Mouse (Mus musculus): ENCODE measurements around the gene Accs. TPM values are rescaled to one million over a fixed set of nuclear protein-coding genes. Genes with fewer than 3 reads are reported as not detected.

Accs gene
- polyA plus RNA-seq (2012; rRNA removed), result 14.8 and 16.3 TPM in 2 replicates

DNA sequence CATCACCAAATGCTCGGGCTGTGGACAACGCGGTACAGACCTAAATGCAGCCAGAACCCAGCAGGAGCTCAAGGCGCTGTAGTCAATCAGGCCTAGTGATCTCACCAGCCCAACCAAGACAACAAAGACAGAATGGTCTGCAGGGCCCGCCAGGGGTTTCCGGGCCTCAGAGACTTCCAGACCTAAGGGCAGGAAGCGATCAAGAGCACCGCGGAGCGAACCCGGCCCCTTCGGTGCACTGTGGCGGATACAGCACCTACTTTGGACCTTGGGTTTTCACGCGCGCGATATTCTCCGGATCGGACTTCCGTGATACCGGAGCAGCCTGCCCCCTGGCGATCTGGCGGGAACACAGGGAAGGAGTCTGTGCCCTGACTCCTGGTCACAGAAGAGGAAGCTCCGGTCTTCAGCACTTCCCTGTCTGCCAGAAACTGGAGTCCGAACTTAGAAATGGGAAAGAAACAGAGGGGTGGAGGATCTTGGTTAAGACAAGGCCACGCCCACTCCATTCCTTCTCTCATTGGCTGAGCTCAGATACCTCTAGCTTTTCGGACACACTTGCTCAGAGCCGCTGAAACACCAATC is at the start of gene Accs:
Accs (minus strand) TSS at position 439 of the 585 bp plus-strand sequence.
- Histone ChIP-seq H3K27ac (ENCODE audit: insufficient read depth, low read depth, low read length) (peak within 1 kb of the TSS; percentile 72), H3K4me3 (ENCODE audit: insufficient read depth, low read depth, low read length) (peak within 1 kb of the TSS; percentile 69), H3K4me1 (ENCODE audit: control insufficient read depth, insufficient read depth, low read length) (peaks cover 8% of the 10 kb centered on the region), H3K27me3 (replicated peaks; ENCODE audit: control insufficient read depth, insufficient read depth, low read length) (no peaks in the 10 kb centered on the region), H3K36me3 (ENCODE audit: control insufficient read depth, insufficient read depth, low read length) (no peaks in the 10 kb centered on the region)
- peak; percentile 62 for TF ChIP-seq CTCF (conservative IDR thresholded peaks at IDR 0.05; ENCODE audit: insufficient read depth, insufficient read length, low read depth, low read length)
- TF ChIP-seq POLR2A (IDR thresholded peaks at IDR 0.05; ENCODE audit: low read depth, low read length), result no peak
- WGBS, result under 1% methylated on average over 28 of the region's 28 CpGs
- peak; percentile 93 for DNase-seq

DNA sequence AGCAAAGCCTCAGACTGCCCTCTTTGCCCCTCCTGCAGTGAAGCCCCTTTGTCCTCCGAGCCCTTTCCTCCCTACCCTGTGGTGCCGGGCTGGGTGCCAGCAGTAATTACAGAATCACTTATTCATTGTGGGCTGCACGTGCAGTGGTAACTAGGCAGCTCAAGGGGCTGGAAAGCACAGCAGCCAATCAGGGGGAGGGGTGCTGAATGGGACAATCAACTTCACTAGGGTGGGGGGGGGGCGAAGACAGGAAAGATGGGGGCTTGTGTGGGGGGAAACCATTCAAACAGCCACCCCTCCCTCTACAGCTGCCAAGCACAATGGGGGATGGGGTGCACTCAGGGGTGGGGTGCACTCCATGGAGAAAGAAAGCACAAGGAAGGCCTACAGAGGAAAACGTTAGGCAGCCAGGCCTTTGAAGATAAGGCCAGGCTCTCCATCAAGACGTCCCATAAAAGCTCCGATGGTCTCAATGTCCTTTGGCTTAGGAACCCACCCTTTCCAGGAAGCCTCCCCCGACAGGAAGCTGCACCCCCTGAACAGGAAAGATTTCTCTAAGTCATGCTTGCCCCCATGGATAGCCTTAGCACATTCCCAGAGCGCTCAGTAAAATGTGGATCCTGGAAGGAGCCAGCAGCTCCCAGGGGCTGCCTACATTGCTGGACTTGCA is 42.0 kb upstream of the Accs start:
- H3K4me1 ChIP-seq (ENCODE audit: control insufficient read depth, insufficient read depth, low read length), result peaks cover 6% of the 10 kb centered on the region; the same call in 1 of the 2 replicates
- H3K36me3 ChIP-seq (ENCODE audit: control insufficient read depth, insufficient read depth, low read length), result no peaks in the 10 kb centered on the region
- H3K4me3 ChIP-seq (ENCODE audit: insufficient read depth, low read depth, low read length), result no peak overlapping the region
- DNase-seq, result peak; percentile 77
- no peak for TF ChIP-seq CTCF (conservative IDR thresholded peaks at IDR 0.05; ENCODE audit: insufficient read depth, insufficient read length, low read depth, low read length)
- no peak for TF ChIP-seq POLR2A (IDR thresholded peaks at IDR 0.05; ENCODE audit: low read depth, low read length)
- H3K27ac ChIP-seq (ENCODE audit: insufficient read depth, low read depth, low read length), result peak overlapping the region; percentile 77
- no peaks in the 10 kb centered on the region for H3K27me3 ChIP-seq (replicated peaks; ENCODE audit: control insufficient read depth, insufficient read depth, low read length)
- 19% methylated on average over 9 of the region's 9 CpGs for WGBS

DNA sequence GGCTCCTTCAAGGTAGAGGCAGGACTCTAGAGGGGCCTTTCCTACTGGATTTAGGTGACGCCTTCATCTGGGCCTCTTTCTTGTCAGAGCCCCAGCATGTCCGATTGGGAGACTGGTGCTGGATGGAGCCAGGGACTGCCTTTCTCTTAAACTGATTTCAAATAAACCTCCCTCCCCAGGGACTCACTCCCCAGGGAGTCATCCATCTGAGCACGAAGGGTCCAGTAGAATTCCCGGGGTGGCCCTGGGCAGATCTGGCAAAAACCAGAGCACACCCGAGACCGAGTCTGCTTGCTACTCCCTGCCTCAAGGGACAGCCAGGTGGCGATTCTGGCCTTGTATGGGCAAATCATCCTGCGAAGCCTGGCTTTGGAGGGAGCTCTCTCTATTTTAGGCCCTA is 40.4 kb upstream of the Accs start:
- TF ChIP-seq POLR2A (IDR thresholded peaks at IDR 0.05; ENCODE audit: low read depth, low read length) (no peak), CTCF (conservative IDR thresholded peaks at IDR 0.05; ENCODE audit: insufficient read depth, insufficient read length, low read depth, low read length) (no peak)
- 79% methylated on average over 8 of the region's 8 CpGs for WGBS

DNA sequence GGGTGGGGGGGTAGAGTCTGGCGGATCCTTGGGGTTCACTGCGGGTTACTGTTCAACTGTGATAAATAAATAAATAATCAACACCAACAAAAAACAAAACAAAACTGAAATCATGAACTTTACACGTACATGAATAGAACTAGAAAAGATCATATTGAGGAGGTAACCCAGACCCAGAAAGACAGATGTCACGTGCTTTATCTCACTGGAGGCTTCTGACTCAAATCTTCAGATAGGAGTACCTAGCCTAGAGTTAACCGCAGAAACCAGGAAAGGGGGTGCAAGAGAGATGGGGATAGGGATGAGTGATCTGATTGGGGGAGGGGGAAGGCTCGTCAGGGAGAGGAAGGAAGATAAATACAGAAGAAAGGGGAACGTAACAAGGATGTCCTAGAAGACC is 39.3 kb upstream of the Accs start:
- TF ChIP-seq CTCF (conservative IDR thresholded peaks at IDR 0.05; ENCODE audit: insufficient read depth, insufficient read length, low read depth, low read length) (no peak), POLR2A (IDR thresholded peaks at IDR 0.05; ENCODE audit: low read depth, low read length) (no peak)
- Histone ChIP-seq H3K4me1 (ENCODE audit: control insufficient read depth, insufficient read depth, low read length) (peaks cover 6% of the 10 kb centered on the region; the same call in 1 of the 2 replicates), H3K27me3 (replicated peaks; ENCODE audit: control insufficient read depth, insufficient read depth, low read length) (no peaks in the 10 kb centered on the region), H3K36me3 (ENCODE audit: control insufficient read depth, insufficient read depth, low read length) (no peaks in the 10 kb centered on the region), H3K4me3 (ENCODE audit: insufficient read depth, low read depth, low read length) (no peak overlapping the region), H3K27ac (ENCODE audit: insufficient read depth, low read depth, low read length) (no peak overlapping the region)
- DNase-seq, result no peak
- WGBS, result 78% methylated on average over 7 of the region's 7 CpGs

More for the DNA sequence above, 40.4 kb upstream of the Accs start:
- H3K36me3 ChIP-seq (ENCODE audit: control insufficient read depth, insufficient read depth, low read length), result no peaks in the 10 kb centered on the region
- no peak overlapping the region for H3K27ac ChIP-seq (ENCODE audit: insufficient read depth, low read depth, low read length)
- no peak overlapping the region for H3K4me3 ChIP-seq (ENCODE audit: insufficient read depth, low read depth, low read length)
- H3K27me3 ChIP-seq (replicated peaks; ENCODE audit: control insufficient read depth, insufficient read depth, low read length), result no peaks in the 10 kb centered on the region
- peak; percentile 28 for DNase-seq
- H3K4me1 ChIP-seq (ENCODE audit: control insufficient read depth, insufficient read depth, low read length), result peaks cover 6% of the 10 kb centered on the region; the same call in 1 of the 2 replicates

DNA sequence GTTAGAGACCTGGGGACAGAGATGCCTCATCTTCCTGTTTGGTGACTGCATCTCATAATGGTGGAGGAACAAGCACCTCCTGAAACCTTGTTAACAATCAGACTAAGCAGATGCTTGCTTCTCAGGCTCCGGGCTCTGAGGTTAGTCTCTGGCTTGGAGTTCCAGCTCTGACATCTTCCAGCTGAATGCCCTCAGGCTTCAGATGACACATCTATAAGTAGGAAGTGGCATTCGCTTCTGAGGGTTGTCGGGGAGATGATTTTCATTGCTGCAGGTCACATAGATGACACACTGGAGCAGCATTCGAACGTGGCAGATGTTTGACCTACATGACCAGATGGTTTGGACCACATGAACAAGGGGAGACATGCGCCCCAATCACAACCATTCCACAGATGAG is 38.6 kb upstream of the Accs start:
- Histone ChIP-seq H3K36me3 (ENCODE audit: control insufficient read depth, insufficient read depth, low read length) (no peaks in the 10 kb centered on the region), H3K4me1 (ENCODE audit: control insufficient read depth, insufficient read depth, low read length) (peaks cover 6% of the 10 kb centered on the region; the same call in 1 of the 2 replicates), H3K4me3 (ENCODE audit: insufficient read depth, low read depth, low read length) (no peak overlapping the region), H3K27me3 (replicated peaks; ENCODE audit: control insufficient read depth, insufficient read depth, low read length) (no peaks in the 10 kb centered on the region), H3K27ac (ENCODE audit: insufficient read depth, low read depth, low read length) (no peak overlapping the region)
- DNase-seq, result no peak
- 72% methylated on average over 6 of the region's 6 CpGs for WGBS
- TF ChIP-seq POLR2A (IDR thresholded peaks at IDR 0.05; ENCODE audit: low read depth, low read length) (no peak), CTCF (conservative IDR thresholded peaks at IDR 0.05; ENCODE audit: insufficient read depth, insufficient read length, low read depth, low read length) (no peak)

DNA sequence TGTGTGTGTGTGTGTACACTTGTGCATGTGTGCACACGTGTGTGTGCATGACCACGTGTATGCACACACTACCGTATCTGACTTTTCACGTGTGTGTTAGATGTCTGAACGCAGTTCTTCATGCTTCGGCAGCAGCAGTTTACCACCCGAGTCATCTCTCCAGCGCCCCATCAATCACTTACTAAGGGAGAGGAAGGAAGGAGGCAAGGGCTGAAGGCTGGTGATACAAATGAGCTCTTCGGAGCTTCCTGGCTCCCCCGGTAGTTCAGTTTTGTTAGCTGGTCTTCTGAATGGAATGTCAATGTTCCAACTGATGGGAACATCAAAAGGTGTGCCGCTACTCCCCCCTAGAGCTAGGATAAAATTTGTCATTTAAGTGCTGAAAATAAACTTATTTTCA is 37.5 kb upstream of the Accs start:
- Histone ChIP-seq H3K27me3 (replicated peaks; ENCODE audit: control insufficient read depth, insufficient read depth, low read length) (no peaks in the 10 kb centered on the region), H3K27ac (ENCODE audit: insufficient read depth, low read depth, low read length) (no peak overlapping the region), H3K36me3 (ENCODE audit: control insufficient read depth, insufficient read depth, low read length) (no peaks in the 10 kb centered on the region), H3K4me1 (ENCODE audit: control insufficient read depth, insufficient read depth, low read length) (peaks cover 6% of the 10 kb centered on the region; the same call in 1 of the 2 replicates), H3K4me3 (ENCODE audit: insufficient read depth, low read depth, low read length) (no peak overlapping the region)
- 19% methylated on average over 11 of the region's 11 CpGs for WGBS
- DNase-seq, result peak; percentile 46
- no peak for TF ChIP-seq POLR2A (IDR thresholded peaks at IDR 0.05; ENCODE audit: low read depth, low read length)
- no peak for TF ChIP-seq CTCF (conservative IDR thresholded peaks at IDR 0.05; ENCODE audit: insufficient read depth, insufficient read length, low read depth, low read length)
